Mouse (Mus musculus) T-helper 1 cell (primary cell): Measurements from ENCODE around the gene Cdk5rap3.

Source experiments
- in situ Hi-C: fragments of 300-600 bp; cut with MboI, MseI; formaldehyde crosslinking; loops from one replicate; pipeline ENCODE4 v1.15.1; 2025; ENCODE audit warnings: high pct_unique_total_duplicates

Gene Cdk5rap3

DNA sequence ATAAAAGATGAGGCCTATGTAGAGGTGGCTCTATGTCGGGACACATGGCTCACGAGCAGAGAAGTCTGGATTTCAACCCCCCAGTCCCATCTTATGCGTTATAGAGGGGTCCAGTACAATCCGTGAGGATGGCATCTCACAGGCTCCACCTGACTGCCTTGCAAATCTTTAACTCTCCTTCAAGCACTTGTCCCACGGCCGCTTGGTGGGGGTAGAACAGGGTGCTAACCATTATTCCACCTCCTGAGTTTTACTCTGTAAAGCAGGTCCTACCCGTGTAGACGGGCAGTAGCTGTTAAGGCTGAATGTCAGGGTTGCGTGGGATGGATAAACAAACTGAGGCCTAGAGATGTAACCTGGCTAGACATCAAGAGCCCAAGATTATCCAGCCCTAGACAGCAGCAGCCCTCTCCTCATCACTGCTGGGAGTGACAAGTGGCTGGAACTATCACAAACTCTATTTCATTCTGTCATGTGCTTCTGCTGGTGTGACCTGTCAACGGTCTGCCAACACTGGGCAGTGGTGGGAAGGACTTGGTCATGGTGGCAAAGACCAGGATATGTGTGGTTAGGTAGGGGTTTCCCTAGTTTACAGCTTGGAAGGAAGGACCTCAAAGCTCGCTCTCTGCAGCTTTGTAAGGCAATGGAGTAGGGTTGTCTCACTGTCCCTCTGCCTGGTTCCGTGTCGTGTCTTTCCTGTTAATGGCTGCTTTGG is 17.4 kb upstream of the Cdk5rap3 start:
- in situ Hi-C loops: no loop called here

- in situ Hi-C loops: no loop called here
These were observed 15.2 kb upstream of the Cdk5rap3 start for GRCm38 (mm10) chr11:96931327-96932062.

DNA sequence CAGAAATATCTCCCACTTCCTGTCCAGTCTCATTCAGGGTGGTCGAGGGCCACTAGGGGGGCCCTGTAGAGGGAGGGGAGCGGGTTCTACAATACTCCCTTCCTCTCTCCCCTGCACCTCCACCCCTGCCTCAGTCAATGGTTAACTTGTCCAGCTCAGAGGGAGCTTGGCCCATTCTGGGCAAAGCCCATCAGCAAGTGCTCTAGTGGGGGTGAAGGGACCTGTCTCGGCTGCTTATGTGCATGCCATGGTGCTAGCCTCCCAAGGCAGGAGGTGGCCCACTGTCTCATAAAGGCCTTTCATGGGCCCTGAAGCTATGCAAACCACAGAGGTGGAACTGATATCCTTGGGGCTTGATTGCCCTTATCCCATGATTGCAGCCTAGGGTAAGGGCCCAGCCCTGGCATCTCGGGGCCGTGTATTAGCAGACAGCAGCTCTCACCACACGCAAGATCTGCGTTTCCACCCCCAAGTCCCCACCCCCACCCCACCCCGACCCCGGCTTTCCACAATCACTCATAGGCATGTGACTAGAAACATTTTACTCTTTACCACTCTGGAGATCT is 13.6 kb upstream of the Cdk5rap3 start:
- in situ Hi-C loops: no loop called here

GRCm38 (mm10) chr11:96929096-96929765 is 12.9 kb upstream of the Cdk5rap3 start:
- in situ Hi-C loops: no loop called here

GRCm38 (mm10) chr11:96928691-96929090 is 12.4 kb upstream of the Cdk5rap3 start:
- in situ Hi-C loops: no loop called here

- in situ Hi-C loops: no loop called here
These were observed 11.8 kb upstream of the Cdk5rap3 start, which contains the start of gene Prr15l for GRCm38 (mm10) chr11:96928088-96928487. Gene Prr15l (plus strand): TSS chr11:96928104.

DNA sequence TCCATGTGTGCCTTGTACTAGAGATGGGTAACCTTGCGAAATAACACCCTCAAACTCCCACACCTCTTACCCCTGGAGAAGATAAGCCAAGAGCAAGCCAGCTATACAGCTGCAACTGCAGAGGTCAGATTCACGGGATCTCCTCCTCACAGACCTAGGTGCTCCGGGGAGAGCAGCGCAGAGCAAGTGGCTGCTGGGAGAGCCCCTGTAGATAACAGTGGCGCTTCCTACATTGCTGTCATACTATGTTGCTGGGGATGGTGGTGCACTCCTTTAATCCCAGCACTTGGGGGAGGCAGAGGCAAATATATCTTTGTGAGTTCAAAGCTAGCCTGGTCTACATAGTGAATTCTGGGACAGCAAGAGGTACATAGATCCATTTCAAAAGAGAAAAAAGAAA is 10.3 kb upstream of the Cdk5rap3 start:
- in situ Hi-C loops: no loop called here

- in situ Hi-C loops: no loop called here
These were observed 9.3 kb upstream of the Cdk5rap3 start for GRCm38 (mm10) chr11:96925469-96926148.

GRCm38 (mm10) chr11:96924861-96925260 is 8.6 kb upstream of the Cdk5rap3 start:
- in situ Hi-C loops: no loop called here

GRCm38 (mm10) chr11:96919003-96919402 is 2.7 kb upstream of the Cdk5rap3 start:
- in situ Hi-C loops: no loop called here

GRCm38 (mm10) chr11:96917415-96917814 is 1.1 kb upstream of the Cdk5rap3 start:
- in situ Hi-C loops: no loop called here

GRCm38 (mm10) chr11:96916885-96917396 is 645 bp upstream of the Cdk5rap3 start:
- in situ Hi-C loops: no loop called here

- in situ Hi-C loops: loop anchor here (5.0 kb wide), 2 partner anchors 50 to 105 kb away; no protein-coding TSS in a partner anchor
These were observed 3.6 kb downstream of the Cdk5rap3 start for GRCm38 (mm10) chr11:96912682-96913081.

- in situ Hi-C loops: loop anchor here (5.0 kb wide), 2 partner anchors 48 to 107 kb away; no protein-coding TSS in a partner anchor
These were observed 6.3 kb downstream of the Cdk5rap3 start for GRCm38 (mm10) chr11:96910003-96910402.

GRCm38 (mm10) chr11:96908594-96908993 is 7.7 kb downstream of the Cdk5rap3 start:
- in situ Hi-C loops: no loop called here

DNA sequence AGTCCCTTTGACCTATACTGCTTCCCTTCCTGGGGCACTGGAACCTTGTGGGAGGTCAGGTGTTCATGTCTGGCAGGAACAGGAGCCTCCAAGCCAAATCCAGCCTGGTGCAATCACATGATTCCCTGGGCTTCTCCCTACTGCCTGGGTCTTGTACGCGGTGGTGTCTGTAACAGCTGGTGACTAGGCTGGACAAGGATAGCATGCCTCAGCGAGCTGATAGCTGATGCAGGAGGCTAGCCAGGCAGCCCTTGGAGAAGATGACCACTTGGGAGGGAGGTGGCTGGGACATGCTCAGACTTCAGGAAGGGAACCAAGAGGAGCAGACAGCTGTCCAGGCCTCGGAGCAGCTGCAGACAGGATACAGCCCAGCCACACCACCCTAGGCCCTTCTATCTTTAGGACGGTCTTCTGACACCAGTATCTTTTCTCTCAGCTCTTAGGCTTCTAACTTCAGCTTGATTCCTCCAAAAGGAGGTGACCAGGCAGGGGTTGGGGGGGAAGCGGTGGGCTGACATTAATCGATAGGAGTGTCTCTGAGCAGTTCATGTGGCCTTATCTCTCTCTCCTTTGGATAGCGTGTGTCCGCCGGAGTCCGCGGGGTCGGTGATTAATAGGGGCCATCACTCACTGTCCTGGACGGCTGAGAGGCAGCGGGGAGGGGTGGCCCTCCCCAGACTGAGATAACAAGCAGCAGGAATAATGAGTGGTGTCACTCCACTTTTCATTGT is 9.7 kb downstream of the Cdk5rap3 start:
- in situ Hi-C loops: no loop called here

DNA sequence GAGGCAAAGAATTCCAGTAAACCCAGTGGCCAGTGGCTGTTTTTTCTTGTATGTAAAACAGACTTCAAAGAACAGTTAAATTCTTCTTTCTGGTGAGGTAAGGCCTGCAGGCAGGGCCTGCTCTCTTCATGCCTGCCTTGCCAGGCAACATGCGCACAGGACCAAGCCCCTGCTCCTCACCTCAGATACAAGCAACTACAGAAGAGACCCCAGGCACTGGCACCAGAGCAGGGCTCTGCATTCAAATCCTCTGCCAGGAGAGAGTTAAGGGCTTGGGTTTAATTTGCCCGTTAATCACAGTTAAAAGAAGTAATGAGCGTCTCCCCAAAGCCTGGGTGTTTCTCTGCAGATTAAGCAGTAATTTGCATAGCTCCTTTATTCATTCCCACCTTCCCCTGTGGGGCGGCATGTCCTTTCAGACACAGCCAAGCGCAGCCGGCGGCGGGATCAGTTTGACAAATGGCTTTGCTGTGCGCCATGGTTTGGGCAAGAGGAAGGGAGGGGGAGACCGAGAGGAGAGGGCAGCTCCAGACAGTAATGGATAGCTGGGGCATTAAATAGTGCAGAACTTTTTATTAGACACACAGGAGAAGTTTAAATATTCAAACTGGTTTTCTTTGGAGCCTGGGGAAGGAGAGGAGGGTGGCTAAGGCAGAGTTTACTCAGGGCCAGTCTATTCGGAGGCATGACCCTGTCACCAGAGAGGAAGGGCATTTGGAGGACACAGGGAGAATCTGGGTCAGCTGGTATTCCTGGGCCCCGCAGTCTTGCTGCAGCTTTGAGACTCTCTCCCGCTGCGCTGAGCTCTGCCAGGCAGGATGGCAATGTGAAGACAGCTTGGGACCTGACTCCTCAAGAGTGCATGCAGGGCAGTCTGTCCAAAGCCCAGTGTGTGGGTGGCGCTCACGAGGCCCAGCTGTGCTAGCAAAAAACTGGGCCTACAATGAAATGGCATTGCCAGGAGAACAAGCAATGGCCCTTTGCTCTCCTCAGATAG is 13.4 kb downstream of the Cdk5rap3 start:
- in situ Hi-C loops: no loop called here

DNA sequence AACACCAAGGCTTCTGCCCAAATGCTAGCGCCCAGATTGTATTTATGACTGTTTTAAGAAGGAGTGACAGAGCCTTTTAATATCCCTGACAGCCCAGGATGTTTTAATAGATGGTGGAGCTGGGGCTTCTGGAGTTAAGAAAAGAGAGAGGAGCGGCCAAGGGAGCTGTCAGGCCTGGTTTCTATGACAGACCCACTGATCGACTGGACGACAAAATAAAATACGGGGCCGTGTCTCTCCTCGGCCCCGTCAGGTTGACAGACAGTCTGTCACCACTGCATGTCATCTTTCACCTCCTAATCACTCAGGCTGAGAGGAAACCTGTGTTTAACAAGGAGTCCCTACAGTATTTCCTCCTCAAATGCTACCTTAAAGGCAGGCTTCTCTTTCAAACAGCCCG is 15.0 kb downstream of the Cdk5rap3 start:
- in situ Hi-C loops: no loop called here
